9 mouse cellular contexts compared by ENCODE assay signal in genomic region chr2:3185335-3185734, GRCm38 (mm10).
DNase-seq lines count a peak whose midpoint lies in the region; TF ChIP-seq lines count a peak whose summit lies in the region.
"Had no signal": no experiment of that assay in that cellular context is flagged by ENCODE, and none has a peak within 500 bp of the region (broad histone marks: within the 10 kb centered on the region; RNA-seq: fewer than 3 reads in every experiment).

No protein-coding gene starts in this region.

- intact Hi-C loops in heart, postnatal 14 days (cut with DNase I): loop anchor here (5.0 kb wide), 1 partner anchor 42 kb away; no protein-coding TSS in a partner anchor

- no peak for TF ChIP-seq POLR2A in thymus, adult 2 months (IDR thresholded peaks at IDR 0.05; ENCODE audit: control insufficient read depth, extremely low read depth, insufficient read depth, low read length, poor library complexity)

- H3K27ac ChIP-seq in thymus, adult 2 months (ENCODE audit: control insufficient read depth, insufficient read depth, low read length): no peak overlapping the region
- H3K27ac ChIP-seq: lung, embryonic 15.5 days had no signal

- no peaks in the 10 kb centered on the region for H3K4me1 ChIP-seq in thymus, adult 2 months (replicated peaks; ENCODE audit: control insufficient read depth, insufficient read depth, low read length)

- H3K36me3 ChIP-seq in thymus, adult 2 months (ENCODE audit: control insufficient read depth, insufficient read depth, low read length): no peaks in the 10 kb centered on the region

- peak; percentile 34 to 36 for DNase-seq in heart, postnatal 14 days
- DNase-seq in heart, adult 9 months (ENCODE audit: low spot score in 2 of 2): no peak
- peak; percentile 48 for DNase-seq in 416B (ENCODE audit: low read depth)
- peak; percentile 8 to 28 for DNase-seq in adrenal gland, adult 18-20 months (ENCODE audit: low spot score in 2 of 2)
- peak; percentile 53 to 79 for DNase-seq in kidney, postnatal 36 days
- no peak for DNase-seq in retina, embryonic 14.5 days (ENCODE audit: low spot score)
- DNase-seq in T-cell, adult 2 months (ENCODE audit: low spot score): no peak
- no peak for DNase-seq in thymus, adult 2 months

- WGBS in thymus, adult 2 months: 92% methylated on average over 5 of the region's 5 CpGs

- H3K27me3 ChIP-seq in thymus, adult 2 months (ENCODE audit: control insufficient read depth, insufficient read depth, low read length): no peaks in the 10 kb centered on the region
- H3K27me3 ChIP-seq: lung, embryonic 15.5 days had no signal

- H3K4me3 ChIP-seq in thymus, adult 2 months (ENCODE audit: control insufficient read depth, insufficient read depth, low read length): no peak overlapping the region
- H3K4me3 ChIP-seq: lung, embryonic 15.5 days had no signal

- no peak for TF ChIP-seq CTCF in thymus, adult 2 months (IDR thresholded peaks at IDR 0.05; ENCODE audit: borderline replicate concordance, control insufficient read depth, extremely low read depth, insufficient read depth, low read length, poor library complexity)

Comparison
In these comparisons a context has a peak if more than half of its experiments do, and no peak if none do; other contexts are left out.
1. DNase-seq: peak in heart, postnatal 14 days (2 of 2), 416B (single experiment), adrenal gland, adult 18-20 months (2 of 2) and kidney, postnatal 36 days (2 of 2); none in heart, adult 9 months (0 of 2), retina, embryonic 14.5 days (single experiment), T-cell, adult 2 months (single experiment) and thymus, adult 2 months (single experiment).